In genomic region chr9:37455868-37456267, GRCm38 (mm10) we compare ENCODE assay signal across 13 mouse cellular contexts. TPM values are rescaled to one million over a fixed set of nuclear protein-coding genes. Genes with fewer than 3 reads are reported as not detected.
DNase-seq lines count a peak whose midpoint lies in the region; ATAC-seq and TF ChIP-seq lines count a peak whose summit lies in the region.
"Had no signal": no experiment of that assay in that cellular context is flagged by ENCODE, and none has a peak within 500 bp of the region (broad histone marks: within the 10 kb centered on the region; RNA-seq: fewer than 3 reads in every experiment).

No protein-coding gene starts in this region.

- TF ChIP-seq EP300 in stomach, postnatal 0 days (optimal IDR thresholded peaks at IDR 0.05), result no peak

- no peak for DNase-seq in heart, postnatal 36 days
- DNase-seq in neural tube, embryonic 11.5 days (ENCODE audit: low spot score), result no peak
- no peak for DNase-seq in neural tube, embryonic 10.5 days (ENCODE audit: extremely low spot score, low spot score)
- DNase-seq in stomach, postnatal 0 days (ENCODE audit: low spot score), result no peak
- no peak for DNase-seq in cerebellum, adult 8-10 months
- no peak for DNase-seq in embryo, embryonic 9.5 days (ENCODE audit: extremely low spot score)
- DNase-seq: adrenal gland, adult 8-10 months; heart, adult 2 months had no signal

- intact Hi-C loops in heart, postnatal 36 days (cut with DNase I), result loop anchor here (2.0 kb wide), 1 partner anchor 17 kb away; no protein-coding TSS in a partner anchor

- no peaks in the 10 kb centered on the region for H3K9me3 ChIP-seq in heart, embryonic 12.5 days (replicated peaks)
- H3K9me3 ChIP-seq in neural tube, embryonic 11.5 days (ENCODE audit: control insufficient read depth, low read length), result no peaks in the 10 kb centered on the region
- H3K9me3 ChIP-seq in limb, embryonic 15.5 days, result no peaks in the 10 kb centered on the region
- H3K9me3 ChIP-seq in stomach, postnatal 0 days (ENCODE audit: control insufficient read depth, low read length), result no peaks in the 10 kb centered on the region
- H3K9me3 ChIP-seq: liver, embryonic 12.5 days had no signal

- peaks cover 13% of the 10 kb centered on the region for H3K4me1 ChIP-seq in heart, embryonic 12.5 days (replicated peaks)
- peaks cover 14% of the 10 kb centered on the region for H3K4me1 ChIP-seq in neural tube, embryonic 11.5 days (ENCODE audit: control insufficient read depth, insufficient read depth, low read length)
- H3K4me1 ChIP-seq in limb, embryonic 15.5 days, result peaks cover 28% of the 10 kb centered on the region
- peaks cover 6% of the 10 kb centered on the region; the same call in 1 of the 2 replicates for H3K4me1 ChIP-seq in stomach, postnatal 0 days (replicated peaks; ENCODE audit: control insufficient read depth, insufficient read depth)

- 3% methylated on average over 8 of the region's 8 CpGs for WGBS in heart, embryonic 12.5 days
- 4% methylated on average over 8 of the region's 8 CpGs for WGBS in neural tube, embryonic 11.5 days
- WGBS in limb, embryonic 15.5 days, result 3% methylated on average over 8 of the region's 8 CpGs
- 3% methylated on average over 8 of the region's 8 CpGs for WGBS in stomach, postnatal 0 days

- H3K4me2 ChIP-seq in heart, embryonic 12.5 days, result peak overlapping the region; percentile 68; the same call in 1 of the 2 replicates
- H3K4me2 ChIP-seq in neural tube, embryonic 11.5 days (ENCODE audit: low read depth), result peak overlapping the region; percentile 32
- H3K4me2 ChIP-seq in limb, embryonic 15.5 days, result peak overlapping the region; percentile 45; the same call in 1 of the 2 replicates
- H3K4me2 ChIP-seq in stomach, postnatal 0 days (replicated peaks; ENCODE audit: low read depth), result no peak overlapping the region
- H3K4me2 ChIP-seq: liver, embryonic 12.5 days had no signal

- H3K9ac ChIP-seq in heart, embryonic 12.5 days, result no peak overlapping the region
- no peak overlapping the region for H3K9ac ChIP-seq in neural tube, embryonic 11.5 days (ENCODE audit: low read length)
- H3K9ac ChIP-seq in limb, embryonic 15.5 days, result no peak overlapping the region
- no peak overlapping the region for H3K9ac ChIP-seq in stomach, postnatal 0 days (ENCODE audit: low read length)
- H3K9ac ChIP-seq: liver, embryonic 12.5 days had no signal

- peaks cover 93% of the 10 kb centered on the region for H3K27me3 ChIP-seq in heart, embryonic 12.5 days (replicated peaks)
- peaks cover 89% of the 10 kb centered on the region for H3K27me3 ChIP-seq in neural tube, embryonic 11.5 days (ENCODE audit: control insufficient read depth, insufficient read depth, low read length)
- H3K27me3 ChIP-seq in limb, embryonic 15.5 days, result peaks cover 84% of the 10 kb centered on the region
- peaks cover 16% of the 10 kb centered on the region for H3K27me3 ChIP-seq in stomach, postnatal 0 days (ENCODE audit: control insufficient read depth, insufficient read depth, low read length)

- no peak for TF ChIP-seq CTCF in stomach, postnatal 0 days (IDR thresholded peaks at IDR 0.05; ENCODE audit: low read depth)

- H3K4me3 ChIP-seq in heart, embryonic 12.5 days, result no peak overlapping the region
- H3K4me3 ChIP-seq in neural tube, embryonic 11.5 days (ENCODE audit: low read depth, low read length), result no peak overlapping the region
- no peak overlapping the region for H3K4me3 ChIP-seq in limb, embryonic 15.5 days
- 0 out of 2 replicates have a peak overlapping the region, but pooled peaks have one; percentile 22 for H3K4me3 ChIP-seq in stomach, postnatal 0 days (ENCODE audit: low read depth, low read length)
- H3K4me3 ChIP-seq: erythroblast, embryonic 14.5 days; heart, adult 2 months; liver, embryonic 12.5 days had no signal

- no peaks in the 10 kb centered on the region for H3K36me3 ChIP-seq in heart, embryonic 12.5 days
- no peaks in the 10 kb centered on the region for H3K36me3 ChIP-seq in neural tube, embryonic 11.5 days (ENCODE audit: control insufficient read depth, insufficient read depth, low read length)
- no peaks in the 10 kb centered on the region for H3K36me3 ChIP-seq in limb, embryonic 15.5 days
- H3K36me3 ChIP-seq in stomach, postnatal 0 days (ENCODE audit: control insufficient read depth, insufficient read depth, low read length), result no peaks in the 10 kb centered on the region
- H3K36me3 ChIP-seq: liver, embryonic 12.5 days had no signal

- ATAC-seq in heart, embryonic 12.5 days (ENCODE audit: insufficient number of reproducible peaks, low FRiP score), result no peak
- ATAC-seq in neural tube, embryonic 11.5 days (ENCODE audit: insufficient read depth, low FRiP score, low TSS enrichment), result no peak
- no peak for ATAC-seq in limb, embryonic 15.5 days (ENCODE audit: insufficient number of reproducible peaks, low FRiP score, low TSS enrichment, low read depth)
- ATAC-seq in stomach, postnatal 0 days (ENCODE audit: low FRiP score, low TSS enrichment), result no peak
- ATAC-seq: liver, embryonic 12.5 days had no signal

- H3K27ac ChIP-seq in heart, embryonic 12.5 days (ENCODE audit: poor library complexity, severe bottlenecking), result no peak overlapping the region
- H3K27ac ChIP-seq in neural tube, embryonic 11.5 days (ENCODE audit: low read depth, low read length), result no peak overlapping the region
- H3K27ac ChIP-seq in limb, embryonic 15.5 days, result no peak overlapping the region
- H3K27ac ChIP-seq in stomach, postnatal 0 days (replicated peaks), result no peak overlapping the region
- H3K27ac ChIP-seq: heart, adult 2 months; liver, embryonic 12.5 days had no signal

RNA-seq across cellular contexts. Expression of gene Robo3, which starts 22.8 kb away (rescaled TPM):
- 0.10 and 0.20 TPM in 2 replicates for polyA plus RNA-seq in heart, embryonic 12.5 days (2016; fragmentation: Nextera tagmentation; extraction: Ambion mirVana)
- total RNA-seq in heart, postnatal 36 days (2021), result not detected
- 85.4 and 89.9 TPM in 2 replicates for polyA plus RNA-seq in neural tube, embryonic 11.5 days (2014; fragmentation: Nextera tagmentation; extraction: Ambion mirVana)
- 0.06 and 0.12 TPM in 2 replicates for polyA plus RNA-seq in limb, embryonic 15.5 days (2015; fragmentation: Nextera tagmentation; extraction: Ambion mirVana)
- 0.02 and 0.11 TPM in 2 replicates for polyA plus RNA-seq in stomach, postnatal 0 days (2015; fragmentation: Nextera tagmentation; extraction: Ambion mirVana)
- total RNA-seq: heart, adult 2 months had no signal
- polyA plus RNA-seq: stomach, embryonic 14.5 days had no signal

RNA-seq across cellular contexts. Expression of gene Msantd2, which starts 33.3 kb away (rescaled TPM):
- 21.7 and 28.2 TPM in 2 replicates for polyA plus RNA-seq in heart, embryonic 12.5 days (2016; fragmentation: Nextera tagmentation; extraction: Ambion mirVana)
- 1 to 10 TPM; 6.7 to 6.9 TPM for total RNA-seq in heart, postnatal 36 days (2021)
- 35.4 and 39.9 TPM in 2 replicates for polyA plus RNA-seq in neural tube, embryonic 11.5 days (2014; fragmentation: Nextera tagmentation; extraction: Ambion mirVana)
- 17.3 and 25.2 TPM in 2 replicates for polyA plus RNA-seq in limb, embryonic 15.5 days (2015; fragmentation: Nextera tagmentation; extraction: Ambion mirVana)
- polyA plus RNA-seq in stomach, postnatal 0 days (2015; fragmentation: Nextera tagmentation; extraction: Ambion mirVana), result 7.5 TPM in 2 replicates

RNA-seq across cellular contexts. Expression of gene Robo4, which starts 54.2 kb away (rescaled TPM):
- polyA plus RNA-seq in heart, embryonic 12.5 days (2016; fragmentation: Nextera tagmentation; extraction: Ambion mirVana), result 4.6 and 6.2 TPM in 2 replicates
- total RNA-seq in heart, postnatal 36 days (2021), result 10 to 100 TPM; 29.6 to 38.7 TPM
- 6.7 and 11.6 TPM in 2 replicates for polyA plus RNA-seq in neural tube, embryonic 11.5 days (2014; fragmentation: Nextera tagmentation; extraction: Ambion mirVana)
- 10.7 and 14.3 TPM in 2 replicates for polyA plus RNA-seq in limb, embryonic 15.5 days (2015; fragmentation: Nextera tagmentation; extraction: Ambion mirVana)
- 4.4 and 5.2 TPM in 2 replicates for polyA plus RNA-seq in stomach, postnatal 0 days (2015; fragmentation: Nextera tagmentation; extraction: Ambion mirVana)

Comparison
In these comparisons a context has a peak if more than half of its experiments do, and no peak if none do; other contexts are left out.
1. RNA of gene Robo3, which starts 22.8 kb away (polyA plus RNA-seq): 85.4 to 89.9 TPM in neural tube, embryonic 11.5 days; 0.10 to 0.20 TPM in heart, embryonic 12.5 days, 0.06 to 0.12 TPM in limb, embryonic 15.5 days and 0.02 to 0.11 TPM in stomach, postnatal 0 days; every median in the first group is over 10 times any median in the second.